Mouse (Mus musculus): ENCODE data around the gene Adgrf1. TPM values are rescaled to one million over a fixed set of nuclear protein-coding genes. Genes with fewer than 3 reads are reported as not detected.

Adgrf1 gene
- polyA plus RNA-seq, 1 experiment from 2014 or later = not detected

GRCm38 (mm10) chr17:43251249-43252125 lies 18.6 kb upstream of the Adgrf1 start:
- peaks cover 27% of the 10 kb centered on the region for H3K4me1 ChIP-seq
- H3K27ac ChIP-seq = 0 out of 2 replicates have a peak overlapping the region, but pooled peaks have one; percentile 12
- 24% methylated on average over 5 of the region's 5 CpGs for WGBS
- ATAC-seq (ENCODE audit: insufficient number of reproducible peaks, insufficient read depth, low FRiP score, low TSS enrichment, low read depth) = no peak
- no peaks in the 10 kb centered on the region for H3K27me3 ChIP-seq
- no peaks in the 10 kb centered on the region for H3K9me3 ChIP-seq
- no peak overlapping the region for H3K4me3 ChIP-seq
- H3K36me3 ChIP-seq = no peaks in the 10 kb centered on the region
- H3K4me2 ChIP-seq = no peak overlapping the region
- H3K9ac ChIP-seq = no peak overlapping the region

- Histone ChIP-seq H3K4me2 (no peak overlapping the region), H3K27ac (no peak overlapping the region), H3K36me3 (no peaks in the 10 kb centered on the region), H3K4me1 (peaks cover 32% of the 10 kb centered on the region), H3K4me3 (no peak overlapping the region), H3K27me3 (no peaks in the 10 kb centered on the region), H3K9ac (no peak overlapping the region), H3K9me3 (no peaks in the 10 kb centered on the region)
- 39% methylated on average over 11 of the region's 11 CpGs for WGBS
- no peak for ATAC-seq (ENCODE audit: insufficient number of reproducible peaks, insufficient read depth, low FRiP score, low TSS enrichment, low read depth)
Observed at GRCm38 (mm10) chr17:43252846-43253245, 17.3 kb upstream of the Adgrf1 start.

DNA sequence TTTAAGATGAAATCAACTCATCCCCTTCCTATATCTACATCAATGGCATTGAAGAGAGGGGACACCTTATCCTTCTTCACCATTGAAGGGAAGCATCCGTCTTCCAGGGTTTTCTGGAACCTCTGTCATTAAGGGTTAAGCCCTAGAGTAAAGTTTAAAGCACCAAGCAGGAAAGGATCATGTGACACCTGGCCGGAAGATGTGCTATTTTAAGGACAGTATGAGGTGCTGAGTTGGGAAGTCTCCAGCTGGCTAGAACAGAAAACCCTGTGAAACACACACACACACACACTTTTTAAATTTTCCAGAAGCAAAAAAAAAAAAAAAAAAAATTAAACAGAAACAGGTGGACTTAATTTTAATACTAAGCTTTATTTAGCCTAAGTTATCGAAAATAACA lies 15.9 kb upstream of the Adgrf1 start:
- 33% methylated on average over 3 of the region's 3 CpGs for WGBS
- H3K4me3 ChIP-seq = no peak overlapping the region
- H3K9me3 ChIP-seq = no peaks in the 10 kb centered on the region
- no peak overlapping the region for H3K27ac ChIP-seq
- H3K9ac ChIP-seq = no peak overlapping the region
- H3K4me1 ChIP-seq = peaks cover 34% of the 10 kb centered on the region
- H3K27me3 ChIP-seq = no peaks in the 10 kb centered on the region
- ATAC-seq (ENCODE audit: insufficient number of reproducible peaks, insufficient read depth, low FRiP score, low TSS enrichment, low read depth) = no peak
- H3K36me3 ChIP-seq = no peaks in the 10 kb centered on the region
- no peak overlapping the region for H3K4me2 ChIP-seq

- ATAC-seq (ENCODE audit: insufficient number of reproducible peaks, insufficient read depth, low FRiP score, low TSS enrichment, low read depth) = no peak
- no peak overlapping the region for H3K4me3 ChIP-seq
- peaks cover 25% of the 10 kb centered on the region for H3K4me1 ChIP-seq
- WGBS = 70% methylated on average over 12 of the region's 12 CpGs
- no peaks in the 10 kb centered on the region for H3K27me3 ChIP-seq
- no peaks in the 10 kb centered on the region for H3K9me3 ChIP-seq
- H3K4me2 ChIP-seq = no peak overlapping the region
- H3K27ac ChIP-seq = no peak overlapping the region
- no peaks in the 10 kb centered on the region for H3K36me3 ChIP-seq
- H3K9ac ChIP-seq = no peak overlapping the region
Observed at GRCm38 (mm10) chr17:43256536-43257135, 13.5 kb upstream of the Adgrf1 start.

GRCm38 (mm10) chr17:43257699-43258098 lies 12.4 kb upstream of the Adgrf1 start:
- no peaks in the 10 kb centered on the region for H3K36me3 ChIP-seq
- H3K4me1 ChIP-seq = peaks cover 19% of the 10 kb centered on the region
- no peaks in the 10 kb centered on the region for H3K9me3 ChIP-seq
- no peak overlapping the region for H3K4me3 ChIP-seq
- H3K4me2 ChIP-seq = no peak overlapping the region
- no peak for ATAC-seq (ENCODE audit: insufficient number of reproducible peaks, insufficient read depth, low FRiP score, low TSS enrichment, low read depth)
- H3K27me3 ChIP-seq = no peaks in the 10 kb centered on the region
- 63% methylated on average over 1 of the region's 1 CpGs for WGBS
- no peak overlapping the region for H3K9ac ChIP-seq
- H3K27ac ChIP-seq = no peak overlapping the region; the same call in 1 of the 2 replicates

DNA sequence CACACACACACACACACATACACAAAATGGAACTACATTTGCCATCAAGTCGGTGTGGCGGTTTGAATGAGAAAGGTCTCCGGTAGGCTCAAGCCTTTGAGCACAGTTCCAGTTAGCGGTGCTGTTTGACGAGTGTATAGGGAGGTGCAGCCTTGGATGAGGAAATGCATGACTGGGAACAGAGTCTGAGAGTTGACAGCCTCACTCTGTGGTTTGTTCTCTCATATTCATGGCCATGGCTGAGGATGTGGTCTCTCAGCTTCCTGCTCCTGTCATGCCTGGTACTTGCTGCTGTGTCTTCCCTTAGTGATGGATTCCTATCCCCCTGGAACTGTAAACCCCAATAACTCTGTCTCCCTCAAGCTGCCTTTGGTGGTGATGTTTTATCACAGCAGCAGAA lies 8.2 kb upstream of the Adgrf1 start:
- Histone ChIP-seq H3K27me3 (no peaks in the 10 kb centered on the region), H3K36me3 (no peaks in the 10 kb centered on the region), H3K4me3 (no peak overlapping the region), H3K9me3 (peaks cover 3% of the 10 kb centered on the region; the same call in 1 of the 2 replicates), H3K27ac (no peak overlapping the region), H3K9ac (no peak overlapping the region), H3K4me1 (peaks cover 7% of the 10 kb centered on the region; the same call in 1 of the 2 replicates), H3K4me2 (no peak overlapping the region)
- no peak for ATAC-seq (ENCODE audit: insufficient number of reproducible peaks, insufficient read depth, low FRiP score, low TSS enrichment, low read depth)
- 98% methylated on average over 5 of the region's 5 CpGs for WGBS

GRCm38 (mm10) chr17:43264739-43265138 lies 5.4 kb upstream of the Adgrf1 start:
- Histone ChIP-seq H3K9ac (no peak overlapping the region), H3K27me3 (no peaks in the 10 kb centered on the region), H3K4me2 (no peak overlapping the region), H3K9me3 (peaks cover 3% of the 10 kb centered on the region; the same call in 1 of the 2 replicates), H3K4me3 (no peak overlapping the region), H3K4me1 (no peaks in the 10 kb centered on the region), H3K36me3 (no peaks in the 10 kb centered on the region), H3K27ac (no peak overlapping the region)
- no peak for ATAC-seq (ENCODE audit: insufficient number of reproducible peaks, insufficient read depth, low FRiP score, low TSS enrichment, low read depth)
- WGBS = 50% methylated on average over 7 of the region's 7 CpGs

DNA sequence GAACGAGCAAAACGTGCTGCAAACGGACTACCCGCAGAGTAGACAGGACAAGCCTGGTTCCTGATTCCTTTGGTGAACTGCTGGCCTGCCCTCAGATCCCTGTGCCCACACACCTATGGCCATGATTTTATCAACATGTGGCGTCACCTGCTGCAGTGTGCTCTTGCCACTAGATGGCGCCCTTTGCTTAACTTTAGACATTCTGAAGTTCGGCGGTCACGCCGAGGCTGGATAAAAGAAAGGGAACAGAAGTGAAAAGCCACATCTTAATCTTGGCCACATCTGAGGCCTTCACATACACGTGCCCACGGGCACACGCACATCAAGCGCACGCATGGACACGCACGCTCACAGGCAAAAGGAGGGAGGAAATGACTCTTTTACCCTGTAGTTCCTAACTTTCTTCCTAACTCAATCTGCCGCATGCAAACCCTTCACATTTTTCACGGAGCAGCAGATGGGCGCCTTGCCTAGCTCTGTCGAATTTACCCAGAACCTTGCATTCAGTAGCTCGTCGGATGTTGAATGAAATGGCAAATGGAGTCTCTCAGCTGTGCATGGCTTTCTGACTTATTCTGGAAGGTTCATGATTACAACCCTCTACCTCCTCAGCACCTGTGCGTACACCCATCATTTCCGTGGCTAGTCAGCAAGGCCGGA lies 4.8 kb upstream of the Adgrf1 start:
- no peaks in the 10 kb centered on the region for H3K4me1 ChIP-seq
- peak overlapping the region; percentile 53 for H3K4me2 ChIP-seq
- H3K27ac ChIP-seq = no peak overlapping the region
- H3K4me3 ChIP-seq = no peak overlapping the region
- peaks cover 3% of the 10 kb centered on the region; the same call in 1 of the 2 replicates for H3K9me3 ChIP-seq
- no peaks in the 10 kb centered on the region for H3K27me3 ChIP-seq
- WGBS = 21% methylated on average over 26 of the region's 26 CpGs
- peak; percentile 71; the same call in 1 of the 2 replicates for ATAC-seq (ENCODE audit: insufficient number of reproducible peaks, insufficient read depth, low FRiP score, low TSS enrichment, low read depth)
- H3K36me3 ChIP-seq = no peaks in the 10 kb centered on the region
- H3K9ac ChIP-seq = peak overlapping the region; percentile 49; the same call in 1 of the 2 replicates

- no peak for ATAC-seq (ENCODE audit: insufficient number of reproducible peaks, insufficient read depth, low FRiP score, low TSS enrichment, low read depth)
Observed at GRCm38 (mm10) chr17:43265944-43266343, 4.2 kb upstream of the Adgrf1 start.

GRCm38 (mm10) chr17:43266636-43267035 lies 3.5 kb upstream of the Adgrf1 start:
- no peak for ATAC-seq (ENCODE audit: insufficient number of reproducible peaks, insufficient read depth, low FRiP score, low TSS enrichment, low read depth)
- 74% methylated on average over 2 of the region's 2 CpGs for WGBS
- no peaks in the 10 kb centered on the region for H3K27me3 ChIP-seq

More at GRCm38 (mm10) chr17:43265944-43266343, 4.2 kb upstream of the Adgrf1 start:
- H3K4me3 ChIP-seq = no peak overlapping the region
- H3K27ac ChIP-seq = no peak overlapping the region
- H3K27me3 ChIP-seq = no peaks in the 10 kb centered on the region
- H3K36me3 ChIP-seq = no peaks in the 10 kb centered on the region
- WGBS = 93% methylated on average over 6 of the region's 6 CpGs
- no peaks in the 10 kb centered on the region for H3K4me1 ChIP-seq
- no peak overlapping the region for H3K4me2 ChIP-seq
- H3K9me3 ChIP-seq = peaks cover 3% of the 10 kb centered on the region; the same call in 1 of the 2 replicates
- no peak overlapping the region for H3K9ac ChIP-seq

DNA sequence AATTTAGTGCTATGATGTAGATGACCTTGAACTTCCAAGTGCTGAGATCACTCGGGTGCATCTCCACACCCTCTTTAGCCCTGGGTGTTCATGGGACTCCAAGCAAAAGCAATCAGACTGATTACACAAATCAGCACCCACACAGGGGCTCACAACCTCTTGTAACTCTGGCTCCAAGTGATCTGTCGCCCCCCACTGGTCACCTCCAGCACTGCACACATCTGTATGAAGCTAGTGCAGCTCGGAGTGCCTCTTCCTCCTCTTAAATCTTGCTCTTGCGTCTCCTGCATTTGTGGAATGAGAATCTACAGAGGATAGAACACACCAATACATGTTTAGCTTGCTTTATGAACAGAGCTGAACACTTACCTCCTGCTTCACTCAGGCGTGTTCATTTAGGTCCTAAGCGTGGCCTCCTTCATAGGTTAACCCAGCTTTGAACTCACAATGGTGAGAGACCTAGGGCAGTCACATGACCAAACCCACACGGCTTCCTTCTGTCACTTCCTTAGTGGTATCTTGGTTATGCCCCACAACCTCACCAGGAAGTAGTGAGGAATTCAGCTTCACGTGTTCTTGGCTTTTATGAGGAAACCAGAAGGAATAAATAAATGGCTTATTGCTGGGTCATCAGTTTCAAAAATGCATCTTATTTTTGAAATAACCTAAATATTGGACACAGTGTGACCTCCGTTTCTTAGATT lies 2.9 kb upstream of the Adgrf1 start:
- H3K27ac ChIP-seq = no peak overlapping the region
- ATAC-seq (ENCODE audit: insufficient number of reproducible peaks, insufficient read depth, low FRiP score, low TSS enrichment, low read depth) = no peak
- no peak overlapping the region for H3K4me3 ChIP-seq
- no peak overlapping the region for H3K4me2 ChIP-seq
- no peaks in the 10 kb centered on the region for H3K27me3 ChIP-seq
- H3K9me3 ChIP-seq = peaks cover 3% of the 10 kb centered on the region; the same call in 1 of the 2 replicates
- H3K36me3 ChIP-seq = no peaks in the 10 kb centered on the region
- H3K4me1 ChIP-seq = no peaks in the 10 kb centered on the region
- H3K9ac ChIP-seq = no peak overlapping the region
- WGBS = 88% methylated on average over 9 of the region's 9 CpGs

More at GRCm38 (mm10) chr17:43266636-43267035, 3.5 kb upstream of the Adgrf1 start:
- Histone ChIP-seq H3K9ac (no peak overlapping the region), H3K4me1 (no peaks in the 10 kb centered on the region), H3K27ac (no peak overlapping the region), H3K36me3 (no peaks in the 10 kb centered on the region), H3K4me3 (no peak overlapping the region), H3K9me3 (peaks cover 3% of the 10 kb centered on the region; the same call in 1 of the 2 replicates), H3K4me2 (no peak overlapping the region)
